Mouse (Mus musculus): ENCODE measurements around the gene Slc30a6.

Gene Slc30a6

GRCm38 (mm10) chr17:74395383-74396065, at the start of gene Slc30a6:
Gene Slc30a6, plus strand, starts transcription at chr17:74395608.
- peak; percentile 98 to 99 for DNase-seq

DNA sequence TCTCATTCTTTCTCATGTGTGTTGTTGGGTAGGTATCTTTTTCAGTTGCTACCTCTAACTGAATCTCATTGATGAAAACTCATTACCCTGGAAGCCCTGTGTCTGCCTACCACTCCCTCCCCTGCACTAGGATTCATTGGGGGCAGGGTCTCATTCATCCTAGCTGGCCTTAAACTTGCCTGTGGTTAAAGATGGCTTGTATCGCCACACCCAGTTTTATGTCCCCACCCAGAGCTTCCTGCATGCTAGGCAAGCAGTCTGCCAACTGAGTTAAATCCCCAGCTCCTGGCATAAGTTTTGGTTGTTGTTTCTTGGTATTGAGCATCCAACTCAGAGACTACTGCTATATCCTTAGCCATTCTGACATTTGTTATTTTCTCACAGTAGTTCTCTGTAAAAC, 31.8 kb upstream of the Slc30a6 start:
- no peak for DNase-seq

- DNase-seq, result no peak
Measured at GRCm38 (mm10) chr17:74376916-74377315, 18.5 kb upstream of the Slc30a6 start.

GRCm38 (mm10) chr17:74386657-74387056, 8.8 kb upstream of the Slc30a6 start:
- no peak for DNase-seq

- DNase-seq, result no peak
Measured at GRCm38 (mm10) chr17:74389847-74390246, 5.6 kb upstream of the Slc30a6 start.

GRCm38 (mm10) chr17:74394381-74394780, 1.0 kb upstream of the Slc30a6 start:
- DNase-seq, result no peak

GRCm38 (mm10) chr17:74394855-74395254, 553 bp upstream of the Slc30a6 start:
- peak; percentile 9 to 35 for DNase-seq

GRCm38 (mm10) chr17:74396766-74397165, 1.4 kb downstream of the Slc30a6 start:
- no peak for DNase-seq

GRCm38 (mm10) chr17:74397173-74397572, 1.8 kb downstream of the Slc30a6 start:
- DNase-seq, result no peak

DNA sequence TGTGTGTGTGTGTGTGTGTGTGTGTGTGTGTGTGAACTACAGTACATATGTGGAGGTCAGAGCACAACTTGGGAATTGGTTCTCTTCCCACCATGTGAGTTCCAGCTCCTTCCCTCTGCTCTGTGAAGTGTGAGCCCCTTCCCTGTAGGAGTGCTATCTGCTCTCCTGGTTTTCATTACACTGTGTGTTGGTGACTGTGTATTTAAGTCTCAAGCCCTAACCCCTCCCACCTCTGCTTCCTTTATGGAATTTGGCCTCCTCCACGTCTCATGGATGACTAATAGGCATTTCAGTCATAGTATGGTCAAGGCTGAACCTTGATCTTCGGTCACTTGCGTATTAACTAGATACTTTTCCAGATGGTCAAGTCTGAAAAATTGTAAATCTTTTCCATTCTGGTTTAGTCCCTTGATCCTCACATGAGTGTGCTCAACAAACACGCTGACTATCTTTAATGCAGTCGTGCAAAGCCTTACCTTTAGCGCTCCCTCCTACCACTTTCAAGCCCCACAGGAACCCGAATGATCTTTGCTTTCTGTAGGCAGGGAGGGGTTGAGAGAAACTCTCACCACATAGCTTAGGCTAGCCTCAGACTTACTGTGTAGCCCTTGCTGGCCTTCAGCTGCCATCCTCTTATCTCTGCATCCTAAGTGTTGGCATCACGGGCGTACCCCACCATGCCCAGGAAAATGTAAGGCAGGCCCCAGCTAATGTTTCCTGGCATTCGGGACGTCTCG, 7.2 kb downstream of the Slc30a6 start:
- peak in 1 of 2 experiments; percentile 25 for DNase-seq

DNA sequence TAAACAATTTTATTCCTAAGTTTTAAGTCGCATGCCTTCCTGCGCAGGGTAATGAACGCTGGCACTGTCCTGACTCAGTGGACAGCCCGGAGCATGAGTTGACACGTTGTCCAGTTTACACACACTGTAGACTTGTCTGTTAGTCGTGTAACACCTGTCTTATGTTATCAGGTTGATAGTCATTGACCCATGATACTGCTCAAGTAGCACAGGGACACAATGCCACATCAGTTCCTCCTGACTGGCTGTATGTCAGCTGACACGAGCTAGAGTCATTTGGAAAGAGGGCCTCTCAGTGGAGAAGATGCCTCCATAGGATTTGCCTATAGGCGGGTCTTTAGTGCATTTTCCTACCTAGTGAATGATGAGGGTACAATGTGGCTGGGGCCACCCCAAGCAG, 11.1 kb downstream of the Slc30a6 start:
- DNase-seq, result no peak

DNA sequence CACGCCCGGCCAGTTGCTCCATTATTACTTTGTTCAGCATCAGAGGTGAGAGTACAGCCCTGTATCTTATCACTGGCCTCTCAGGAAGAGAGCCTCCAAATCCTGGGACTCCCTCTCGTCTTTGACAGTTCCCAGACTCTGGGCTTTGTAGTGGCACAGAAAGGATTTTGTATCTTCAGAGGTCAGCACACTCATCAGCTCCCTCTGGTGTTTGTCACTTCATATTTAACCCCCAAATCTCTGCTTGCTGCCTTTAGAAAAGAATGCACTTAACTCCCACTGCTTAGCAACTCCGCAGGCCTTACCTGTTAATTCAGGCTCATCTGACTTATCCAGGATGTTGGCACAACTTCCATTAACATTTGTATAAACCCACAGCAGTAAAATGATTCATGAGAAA, 14.3 kb downstream of the Slc30a6 start:
- DNase-seq, result no peak

GRCm38 (mm10) chr17:74413324-74413723, 17.9 kb downstream of the Slc30a6 start:
- DNase-seq, result no peak

DNA sequence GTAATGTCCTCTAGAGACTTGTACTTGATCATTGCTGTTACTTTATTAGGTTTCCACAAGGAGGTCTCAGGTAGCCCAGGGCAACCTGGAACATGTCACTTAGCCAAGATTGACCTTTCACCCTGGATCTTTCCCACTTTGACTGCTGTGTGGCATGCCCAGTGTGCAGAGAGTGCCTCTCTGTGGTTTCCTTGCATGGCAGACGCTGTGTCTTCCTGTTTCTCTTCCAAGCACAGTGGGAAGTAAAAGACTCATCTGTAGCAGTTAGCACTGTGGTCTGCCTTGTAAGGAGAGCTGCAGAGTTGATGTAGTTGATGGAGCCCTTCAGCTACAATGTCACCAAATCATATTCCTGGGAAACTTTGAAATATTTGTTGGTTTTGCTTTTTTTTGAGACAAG, 19.3 kb downstream of the Slc30a6 start:
- no peak for DNase-seq

- DNase-seq, result no peak
Measured at GRCm38 (mm10) chr17:74416841-74417360, 21.5 kb downstream of the Slc30a6 start.

DNA sequence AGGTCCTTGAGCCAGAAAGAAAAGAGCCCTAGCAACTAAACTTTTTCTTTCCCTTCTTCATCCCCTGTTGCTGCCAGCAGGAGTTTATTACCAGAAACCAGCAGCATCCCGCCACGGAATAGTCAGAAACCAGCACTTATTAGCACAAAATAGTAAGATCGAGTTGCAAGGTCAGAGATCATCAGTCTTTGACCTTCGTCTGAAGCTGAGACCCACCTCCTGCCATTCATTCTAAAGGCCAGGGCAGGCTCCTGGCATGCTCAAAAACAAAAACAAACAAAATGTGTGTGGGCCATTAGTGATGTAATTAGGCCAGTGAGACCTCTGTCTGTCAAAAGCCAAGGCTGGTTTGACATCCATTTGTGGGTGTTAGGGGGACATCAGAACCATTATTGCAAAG, 22.8 kb downstream of the Slc30a6 start:
- DNase-seq, result no peak

GRCm38 (mm10) chr17:74420656-74421055, 25.2 kb downstream of the Slc30a6 start:
- DNase-seq, result no peak

DNA sequence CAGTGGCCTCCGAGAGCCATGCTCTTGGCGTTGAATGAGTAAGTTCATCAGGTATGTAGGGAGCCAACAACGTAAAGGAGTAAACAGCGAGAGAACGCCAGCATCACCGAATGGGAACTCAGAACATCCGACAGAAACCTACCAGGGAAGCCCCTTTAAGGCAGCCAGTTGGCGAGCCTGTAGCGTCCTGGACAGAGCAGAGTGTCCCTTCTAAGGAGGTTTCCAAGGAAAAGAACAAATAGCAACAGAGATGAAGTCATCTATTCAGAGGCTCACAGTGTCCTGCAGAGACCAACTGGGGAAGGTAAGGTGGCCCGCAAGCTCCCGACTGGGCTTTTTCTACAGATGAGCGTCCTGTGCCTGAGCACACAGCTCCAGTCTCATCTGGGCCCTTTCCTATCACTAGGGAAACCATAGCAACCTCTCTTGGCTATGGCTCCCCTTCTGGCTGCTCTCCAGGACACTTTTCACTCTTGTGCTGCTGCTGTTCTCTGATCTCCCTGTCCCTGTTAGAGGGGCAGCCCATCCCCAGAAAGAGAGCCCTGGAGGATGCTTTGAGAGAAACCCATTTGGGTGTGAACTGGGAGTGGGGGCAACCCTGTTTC, 29.1 kb downstream of the Slc30a6 start:
- DNase-seq, result no peak

DNA sequence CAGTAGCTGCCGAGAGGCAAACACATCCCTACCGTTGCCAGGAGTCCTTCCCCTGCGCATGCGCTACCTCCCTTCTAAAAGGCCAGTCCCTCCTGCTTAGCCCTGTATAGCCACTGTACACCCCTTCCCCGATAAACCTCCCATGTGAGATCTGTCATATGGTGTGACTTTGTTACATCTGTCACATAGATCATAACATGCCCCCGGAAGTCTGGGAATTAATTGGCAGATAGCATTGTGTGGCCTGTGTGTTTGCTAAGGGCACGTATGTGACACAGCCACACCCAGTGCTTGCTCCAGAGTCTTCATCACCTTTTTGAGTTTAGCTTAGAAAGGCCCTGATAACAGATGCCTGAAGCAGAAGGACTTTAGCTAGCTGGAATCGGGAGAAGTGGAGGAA, 34.7 kb downstream of the Slc30a6 start:
- DNase-seq, result no peak

GRCm38 (mm10) chr17:74431481-74431880, 36.1 kb downstream of the Slc30a6 start:
- DNase-seq, result peak in 1 of 2 experiments; percentile 28

DNA sequence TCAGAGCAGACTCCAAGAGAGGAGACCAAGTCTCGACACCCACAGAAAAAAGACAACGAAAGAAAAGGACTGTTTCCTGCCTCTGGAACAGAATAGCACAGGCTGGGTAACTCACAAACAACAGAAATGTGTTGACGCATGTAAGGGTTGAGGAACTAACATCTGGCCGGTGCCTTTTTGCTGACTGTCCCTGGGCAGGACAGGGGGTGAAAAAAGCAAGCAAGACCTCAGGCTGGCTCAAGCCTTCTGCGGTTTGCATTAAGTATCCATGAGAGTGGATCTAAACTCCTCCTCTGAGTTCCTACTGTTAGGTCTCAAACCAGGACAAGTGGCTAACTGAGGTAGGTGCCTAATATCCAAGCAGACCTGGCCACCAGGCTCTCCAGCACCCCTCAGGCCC, 37.2 kb downstream of the Slc30a6 start:
- no peak for DNase-seq

DNA sequence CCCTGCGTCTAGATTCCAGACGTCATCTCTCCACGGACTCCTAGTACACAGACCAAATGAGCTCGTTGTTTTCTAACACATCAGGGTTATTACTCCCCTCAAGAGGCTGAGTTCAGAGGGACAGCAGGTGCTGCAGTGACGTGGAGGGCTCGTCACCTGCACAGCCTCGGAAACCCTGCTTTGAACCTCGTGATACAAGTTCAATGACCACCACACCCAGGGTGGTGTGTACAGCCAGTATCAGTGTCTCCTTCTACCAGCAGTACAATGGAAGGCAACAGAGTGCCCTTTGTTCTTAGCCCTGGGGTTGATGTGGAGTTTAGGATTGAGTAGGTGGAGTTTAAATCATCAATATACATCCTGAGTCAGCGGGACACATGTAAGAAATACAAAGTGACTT, 42.4 kb downstream of the Slc30a6 start:
- DNase-seq, result no peak

- DNase-seq, result no peak
Measured at GRCm38 (mm10) chr17:74440486-74440885, 45.1 kb downstream of the Slc30a6 start.

DNA sequence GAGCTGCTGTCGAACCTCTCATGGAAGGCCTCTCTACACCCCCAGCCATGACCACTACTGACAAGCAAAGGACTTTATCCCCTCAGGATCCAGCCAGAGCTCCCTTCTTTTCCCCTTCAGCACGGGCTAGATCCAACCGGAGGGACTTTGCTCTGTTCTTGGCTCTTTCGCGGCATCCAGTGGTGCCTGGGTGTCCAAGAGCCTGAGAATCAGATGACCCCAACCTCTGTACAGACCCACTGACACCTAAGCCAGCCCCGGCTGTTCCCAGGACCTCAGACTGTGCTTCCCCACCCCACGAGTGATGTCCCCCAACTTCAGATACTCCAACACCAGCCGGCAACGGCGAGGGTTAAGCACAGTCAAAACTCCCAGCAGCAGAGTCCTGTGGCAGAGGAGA, 54.4 kb downstream of the Slc30a6 start:
- DNase-seq, result no peak
